Mouse (Mus musculus) CH12.LX (cell line): ENCODE data around the gene Cfdp1.

Experiments used
- CHD2 ChIP-seq: IDR thresholded peaks from 2 replicates; pipeline ENCODE4 v1.6.1; 2011; ENCODE audit warnings: low read length, improper control_type of control experiment
- CTCF ChIP-seq, 2 experiments: IDR thresholded peaks in 1 of 2; conservative IDR thresholded peaks in 1 of 2; 2 replicates each; pipeline ENCODE4 v1.5.1; 2011 to 2012; ENCODE audit warnings: low read depth in 2 of 2, low read length in 2 of 2, improper control_type of control experiment in 1 of 2, inconsistent platforms in 1 of 2, mild to moderate bottlenecking in 1 of 2, moderate library complexity in 1 of 2
- EP300 ChIP-seq: IDR thresholded peaks from 2 replicates; pipeline ENCODE4 v1.6.1; 2011; ENCODE audit warnings: low read length, improper control_type of control experiment
- GABPA ChIP-seq: IDR thresholded peaks from 2 replicates; pipeline ENCODE4 v1.6.1; 2012; ENCODE audit warnings: low read depth, low read length, improper control_type of control experiment, inconsistent platforms; ENCODE audit not compliant: insufficient replicate concordance
- HCFC1 ChIP-seq: IDR thresholded peaks from 2 replicates; pipeline ENCODE4 v1.6.1; 2012; ENCODE audit warnings: low read depth, mild to moderate bottlenecking, inconsistent platforms, low read length, improper control_type of control experiment
- KAT2A ChIP-seq: IDR thresholded peaks from 2 replicates; pipeline ENCODE4 v1.6.1; 2012; ENCODE audit warnings: low read length, improper control_type of control experiment, inconsistent platforms; ENCODE audit not compliant: insufficient replicate concordance
- POLR2A ChIP-seq: IDR thresholded peaks from 2 replicates; pipeline ENCODE4 v1.6.1; 2011; ENCODE audit warnings: low read depth, mild to moderate bottlenecking, improper control_type of control experiment, low read length
- RAD21 ChIP-seq: IDR thresholded peaks from 2 replicates; pipeline ENCODE4 v1.6.1; 2011; ENCODE audit warnings: low read depth, mild to moderate bottlenecking, low read length, improper control_type of control experiment, moderate library complexity
- SIN3A ChIP-seq: IDR thresholded peaks from 2 replicates; pipeline ENCODE4 v1.6.1; 2012; ENCODE audit warnings: low read length, improper control_type of control experiment, inconsistent platforms
- TBP ChIP-seq: conservative IDR thresholded peaks from 2 replicates; pipeline ENCODE4 v1.6.1; 2011; ENCODE audit warnings: low read depth, low read length, improper control_type of control experiment
- ZMIZ1 ChIP-seq: IDR thresholded peaks from 2 replicates; pipeline ENCODE4 v1.6.1; 2012; ENCODE audit warnings: low read depth, mild to moderate bottlenecking, inconsistent platforms, low read length, improper control_type of control experiment

DNA sequence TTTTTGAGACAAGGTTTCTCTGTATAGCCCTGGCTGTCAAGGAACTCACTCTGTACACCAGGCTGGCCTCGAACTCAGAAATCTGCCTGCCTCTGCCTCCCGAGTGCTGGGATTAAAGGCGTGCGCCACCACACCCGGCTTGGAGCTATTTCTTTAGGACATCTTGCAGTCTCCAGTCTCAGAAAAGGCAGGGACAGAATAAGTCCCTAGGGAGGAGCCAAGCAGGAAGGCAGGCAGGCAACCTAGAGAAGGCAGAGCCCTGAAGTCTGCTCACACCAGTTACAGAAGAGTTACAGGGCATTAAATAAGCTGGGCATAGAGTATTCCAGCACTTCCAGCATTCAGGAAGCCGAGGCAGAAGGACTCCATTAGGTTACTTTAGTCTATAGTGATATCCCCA is 128.8 kb downstream of the Cfdp1 start:
- TF ChIP-seq CTCF (conservative IDR thresholded peaks at IDR 0.05 in 1 of 2, IDR thresholded peaks at IDR 0.05 in 1 of 2; ENCODE audit: low read depth in 2 of 2, low read length in 2 of 2) (no peak), RAD21 (no peak), CHD2 (no peak), TBP (no peak), POLR2A (no peak), KAT2A (no peak), ZMIZ1 (no peak), EP300 (no peak), HCFC1 (no peak), GABPA (no peak), SIN3A (no peak)
